Comparison of ENCODE assay signal across 9 mouse cellular contexts in genomic region chr4:120369156-120369555, GRCm38 (mm10). TPM values are rescaled to one million over a fixed set of nuclear protein-coding genes. Genes with fewer than 3 reads are reported as not detected.
DNase-seq lines count a peak whose midpoint lies in the region; ATAC-seq and TF ChIP-seq lines count a peak whose summit lies in the region.
"Had no signal": no experiment of that assay in that cellular context is flagged by ENCODE, and none has a peak within 500 bp of the region (broad histone marks: within the 10 kb centered on the region; RNA-seq: fewer than 3 reads in every experiment).

No protein-coding gene starts in this region.

- H3K36me3 ChIP-seq in kidney, adult 2 months (ENCODE audit: control insufficient read depth, insufficient read depth, low read length): no peaks in the 10 kb centered on the region
- H3K36me3 ChIP-seq in kidney, embryonic 16.5 days (ENCODE audit: insufficient read depth, low read length): no peaks in the 10 kb centered on the region
- no peaks in the 10 kb centered on the region for H3K36me3 ChIP-seq in heart, embryonic 12.5 days
- H3K36me3 ChIP-seq in midbrain, embryonic 13.5 days: no peaks in the 10 kb centered on the region
- no peaks in the 10 kb centered on the region for H3K36me3 ChIP-seq in liver, postnatal 0 days (replicated peaks; ENCODE audit: insufficient read depth, low read length)
- no peaks in the 10 kb centered on the region for H3K36me3 ChIP-seq in embryonic facial prominence, embryonic 10.5 days (replicated peaks)
- H3K36me3 ChIP-seq: liver, embryonic 13.5 days had no signal

- H3K9me3 ChIP-seq in kidney, embryonic 16.5 days (ENCODE audit: low read length): no peaks in the 10 kb centered on the region
- no peaks in the 10 kb centered on the region for H3K9me3 ChIP-seq in heart, embryonic 12.5 days (replicated peaks)
- no peaks in the 10 kb centered on the region for H3K9me3 ChIP-seq in midbrain, embryonic 13.5 days
- no peaks in the 10 kb centered on the region for H3K9me3 ChIP-seq in liver, postnatal 0 days (ENCODE audit: low read length)
- no peaks in the 10 kb centered on the region for H3K9me3 ChIP-seq in embryonic facial prominence, embryonic 10.5 days
- H3K9me3 ChIP-seq: liver, embryonic 13.5 days had no signal

- DNase-seq in kidney, adult 2 months: peak; percentile 45
- DNase-seq in adrenal gland, postnatal 14 days: peak; percentile 80
- no peak for DNase-seq in liver, postnatal 0 days
- no peak for DNase-seq in embryonic facial prominence, embryonic 10.5 days (ENCODE audit: low spot score)
- DNase-seq: liver, embryonic 13.5 days had no signal

- H3K27me3 ChIP-seq in kidney, adult 2 months (replicated peaks; ENCODE audit: control insufficient read depth, insufficient read depth, low read length): no peaks in the 10 kb centered on the region
- no peaks in the 10 kb centered on the region for H3K27me3 ChIP-seq in kidney, embryonic 16.5 days (ENCODE audit: insufficient read depth, low read length)
- H3K27me3 ChIP-seq in heart, embryonic 12.5 days (replicated peaks): peaks cover 61% of the 10 kb centered on the region
- peaks cover 20% of the 10 kb centered on the region for H3K27me3 ChIP-seq in midbrain, embryonic 13.5 days
- H3K27me3 ChIP-seq in liver, postnatal 0 days (ENCODE audit: insufficient read depth, low read length): no peaks in the 10 kb centered on the region
- H3K27me3 ChIP-seq in embryonic facial prominence, embryonic 10.5 days (replicated peaks; ENCODE audit: low read depth, poor library complexity, severe bottlenecking): peaks cover 62% of the 10 kb centered on the region

- TF ChIP-seq POLR2A in kidney, adult 2 months (IDR thresholded peaks at IDR 0.05; ENCODE audit: low read depth, low read length): no peak

- H3K4me1 ChIP-seq in kidney, adult 2 months (ENCODE audit: control insufficient read depth, insufficient read depth, low read length): no peaks in the 10 kb centered on the region; the same call in 1 of the 2 replicates
- H3K4me1 ChIP-seq in kidney, embryonic 16.5 days (ENCODE audit: insufficient read depth, low read length): peaks cover 15% of the 10 kb centered on the region
- H3K4me1 ChIP-seq in heart, embryonic 12.5 days (replicated peaks): peaks cover 16% of the 10 kb centered on the region
- H3K4me1 ChIP-seq in midbrain, embryonic 13.5 days (replicated peaks): peaks cover 58% of the 10 kb centered on the region
- peaks cover 3% of the 10 kb centered on the region; the same call in 1 of the 2 replicates for H3K4me1 ChIP-seq in liver, postnatal 0 days (ENCODE audit: insufficient read depth)
- peaks cover 42% of the 10 kb centered on the region for H3K4me1 ChIP-seq in embryonic facial prominence, embryonic 10.5 days

- no peak overlapping the region for H3K9ac ChIP-seq in kidney, embryonic 16.5 days (replicated peaks; ENCODE audit: low read length)
- H3K9ac ChIP-seq in heart, embryonic 12.5 days: no peak overlapping the region
- no peak overlapping the region for H3K9ac ChIP-seq in midbrain, embryonic 13.5 days (replicated peaks)
- H3K9ac ChIP-seq in liver, postnatal 0 days (replicated peaks): no peak overlapping the region
- H3K9ac ChIP-seq: liver, embryonic 13.5 days had no signal

- H3K4me3 ChIP-seq in kidney, adult 2 months (ENCODE audit: insufficient read depth, low read depth, low read length): no peak overlapping the region
- no peak overlapping the region for H3K4me3 ChIP-seq in kidney, embryonic 16.5 days (ENCODE audit: low read length)
- H3K4me3 ChIP-seq in heart, embryonic 12.5 days: no peak overlapping the region
- no peak overlapping the region for H3K4me3 ChIP-seq in midbrain, embryonic 13.5 days (replicated peaks)
- no peak overlapping the region for H3K4me3 ChIP-seq in liver, postnatal 0 days (ENCODE audit: low read depth, low read length)
- no peak overlapping the region for H3K4me3 ChIP-seq in embryonic facial prominence, embryonic 10.5 days
- H3K4me3 ChIP-seq: liver, embryonic 13.5 days had no signal

- no peak overlapping the region for H3K4me2 ChIP-seq in kidney, embryonic 16.5 days (replicated peaks; ENCODE audit: low read depth, low read length)
- peak overlapping the region; percentile 43; the same call in 1 of the 2 replicates for H3K4me2 ChIP-seq in heart, embryonic 12.5 days
- H3K4me2 ChIP-seq in midbrain, embryonic 13.5 days (replicated peaks): no peak overlapping the region
- no peak overlapping the region for H3K4me2 ChIP-seq in liver, postnatal 0 days (ENCODE audit: low read depth, low read length)
- H3K4me2 ChIP-seq: liver, embryonic 13.5 days had no signal

- no peak for TF ChIP-seq CTCF in kidney, adult 2 months (conservative IDR thresholded peaks at IDR 0.05; ENCODE audit: insufficient read depth, insufficient read length, low read depth, low read length)
- TF ChIP-seq CTCF in liver, postnatal 0 days (IDR thresholded peaks at IDR 0.05; ENCODE audit: low read depth): no peak

- no peak for ATAC-seq in kidney, embryonic 16.5 days (ENCODE audit: low FRiP score, low TSS enrichment)
- no peak for ATAC-seq in heart, embryonic 12.5 days (ENCODE audit: insufficient number of reproducible peaks, low FRiP score)
- no peak for ATAC-seq in midbrain, embryonic 13.5 days
- no peak for ATAC-seq in erythroblast, adult 5-6 weeks (replicated peaks; ENCODE audit: low FRiP score, poor library complexity, severe bottlenecking)
- no peak for ATAC-seq in liver, postnatal 0 days

- TF ChIP-seq EP300 in liver, postnatal 0 days (IDR thresholded peaks at IDR 0.05; ENCODE audit: low read depth): no peak

- no peak overlapping the region for H3K27ac ChIP-seq in kidney, adult 2 months (ENCODE audit: insufficient read depth, low read depth, low read length)
- no peak overlapping the region for H3K27ac ChIP-seq in kidney, embryonic 16.5 days (ENCODE audit: low read length)
- H3K27ac ChIP-seq in heart, embryonic 12.5 days (ENCODE audit: poor library complexity, severe bottlenecking): no peak overlapping the region
- H3K27ac ChIP-seq in midbrain, embryonic 13.5 days: peak overlapping the region; percentile 59; the same call in 1 of the 2 replicates
- H3K27ac ChIP-seq in liver, postnatal 0 days (ENCODE audit: low read depth): no peak overlapping the region
- no peak overlapping the region for H3K27ac ChIP-seq in embryonic facial prominence, embryonic 10.5 days (replicated peaks)
- H3K27ac ChIP-seq: liver, embryonic 13.5 days had no signal

- 43% methylated on average over 2 of the region's 2 CpGs for WGBS in kidney, adult 2 months
- 42% methylated on average over 2 of the region's 2 CpGs for WGBS in kidney, embryonic 16.5 days
- 34% methylated on average over 2 of the region's 2 CpGs for WGBS in heart, embryonic 12.5 days
- 24% methylated on average over 2 of the region's 2 CpGs for WGBS in midbrain, embryonic 13.5 days
- WGBS in liver, postnatal 0 days (ENCODE audit: insufficient replicate concordance): 48% methylated on average over 2 of the region's 2 CpGs
- 32% methylated on average over 2 of the region's 2 CpGs for WGBS in embryonic facial prominence, embryonic 10.5 days

RNA-seq across cellular contexts. Expression of gene Scmh1, which starts 35.9 kb away (rescaled TPM):
- 28.1 and 30.0 TPM in 2 replicates for polyA plus RNA-seq in kidney, adult 2 months (2012; rRNA removed)
- polyA plus RNA-seq in kidney, embryonic 16.5 days (2015; fragmentation: Nextera tagmentation; extraction: Ambion mirVana): 38.0 and 46.7 TPM in 2 replicates
- 41.5 and 46.4 TPM in 2 replicates for total RNA-seq in adrenal gland, postnatal 14 days (2021)
- polyA plus RNA-seq in heart, embryonic 12.5 days (2016; fragmentation: Nextera tagmentation; extraction: Ambion mirVana): 90.1 and 102 TPM in 2 replicates
- polyA plus RNA-seq in midbrain, embryonic 13.5 days (2015; fragmentation: Nextera tagmentation; extraction: Ambion mirVana): 77.4 and 79.9 TPM in 2 replicates
- 7.3 and 9.8 TPM in 2 replicates for total RNA-seq in erythroblast, adult 5-6 weeks (2015; ENCODE audit: low replicate concordance)
- total RNA-seq in erythroblast, adult 5-6 weeks (2017; ENCODE audit: low replicate concordance): 3.2 and 4.7 TPM in 2 replicates
- polyA plus RNA-seq in liver, postnatal 0 days (2015; fragmentation: Nextera tagmentation; extraction: Ambion mirVana): 9.0 and 10.7 TPM in 2 replicates
- 34.7 and 40.8 TPM in 2 replicates for polyA plus RNA-seq in embryonic facial prominence, embryonic 10.5 days (2016; fragmentation: Nextera tagmentation; extraction: Ambion mirVana)

Comparison
In these comparisons a context has a peak if more than half of its experiments do, and no peak if none do; other contexts are left out.
1. DNase-seq: peak in kidney, adult 2 months (single experiment) and adrenal gland, postnatal 14 days (single experiment); none in liver, postnatal 0 days (single experiment) and embryonic facial prominence, embryonic 10.5 days (single experiment).